Mouse (Mus musculus) frontal cortex, postnatal 14 days (tissue): ENCODE data around the gene Cadm3.

Experiments
- DNase-seq, 2 experiments: peaks; one replicate each; pipeline ENCODE4 v3.0.0; 2022; ENCODE audit warnings: low spot score in 2 of 2

Cadm3 gene

GRCm38 (mm10) chr1:173367356-173368046 is at the start of gene Cadm3:
Cadm3 (minus strand) TSS chr1:173367695.
- peak; percentile 53 to 72 for DNase-seq

- DNase-seq: no peak
Observed at GRCm38 (mm10) chr1:173414631-173415030, 47.1 kb upstream of the Cadm3 start.

- DNase-seq: no peak
Observed at GRCm38 (mm10) chr1:173411863-173412262, 44.4 kb upstream of the Cadm3 start.

DNA sequence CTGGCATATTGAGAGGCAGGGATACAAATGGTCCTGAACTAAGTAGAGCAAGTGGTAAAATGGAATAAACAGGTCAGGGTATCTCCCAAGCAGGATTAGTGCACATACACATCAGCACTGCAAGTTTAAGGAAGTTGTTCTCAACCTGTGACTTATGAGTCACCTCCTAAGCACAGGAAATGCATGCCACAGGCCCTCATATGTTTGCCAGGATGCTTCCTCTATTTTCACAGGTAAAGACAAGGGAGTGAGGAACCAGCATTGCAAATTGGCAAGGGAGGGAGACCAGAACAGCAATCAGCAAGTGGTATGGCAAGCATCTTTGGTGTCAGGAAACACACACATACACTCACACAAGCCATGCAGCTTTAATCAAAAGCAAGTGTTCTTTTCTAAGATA is 41.6 kb upstream of the Cadm3 start:
- DNase-seq: no peak

- DNase-seq: no peak
Observed at GRCm38 (mm10) chr1:173404696-173405309, 37.3 kb upstream of the Cadm3 start.

DNA sequence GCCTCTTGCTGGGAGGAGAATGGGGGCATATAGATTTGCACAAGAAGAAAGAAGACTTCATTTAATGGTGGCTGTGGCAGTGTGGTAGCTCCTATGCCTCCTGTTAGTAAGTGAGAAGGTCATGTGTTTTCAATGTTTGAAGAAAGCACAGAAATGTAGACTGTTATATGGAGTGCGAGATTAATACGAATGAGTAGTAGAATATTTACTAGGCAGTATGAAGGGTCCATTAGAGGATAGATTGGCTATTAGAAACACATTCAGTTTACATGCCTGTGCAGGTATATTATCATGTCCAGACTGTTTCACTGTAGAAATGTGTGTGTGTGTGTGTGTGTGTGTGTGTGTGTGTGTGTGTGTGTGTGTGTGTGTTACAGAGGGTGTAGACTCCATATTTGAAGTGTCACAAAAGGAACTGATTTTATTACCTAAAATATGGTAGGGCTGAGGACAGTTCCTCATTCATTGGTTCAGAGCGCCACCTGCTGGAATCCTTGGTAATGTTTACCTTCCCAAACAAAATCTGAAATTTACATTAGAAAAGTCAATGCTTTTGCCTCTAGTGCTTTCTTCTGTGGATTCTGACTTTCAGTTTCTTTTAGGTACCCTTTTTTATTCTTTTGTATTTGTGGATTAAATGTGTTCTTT is 31.0 kb upstream of the Cadm3 start:
- peak in 1 of 2 experiments; percentile 76 for DNase-seq

DNA sequence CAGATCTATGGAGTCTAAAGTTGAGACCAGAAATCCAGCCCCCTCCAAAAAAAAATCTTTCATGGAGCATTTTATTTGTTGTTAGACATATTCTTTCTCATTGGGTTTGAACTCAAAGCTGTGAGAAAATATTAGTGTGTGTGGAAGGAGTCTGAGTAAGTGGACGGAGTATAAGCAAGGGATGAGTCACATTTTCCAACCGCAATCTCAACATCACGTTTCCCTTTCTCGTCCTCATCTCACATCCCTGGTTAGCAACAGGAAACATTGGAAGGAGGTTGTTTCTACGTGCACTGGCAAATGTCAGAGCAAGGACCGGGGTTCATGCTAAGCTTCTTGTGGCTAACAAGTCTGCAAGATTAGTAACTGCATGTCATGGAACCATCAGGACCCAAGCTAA is 24.3 kb upstream of the Cadm3 start:
- no peak for DNase-seq

DNA sequence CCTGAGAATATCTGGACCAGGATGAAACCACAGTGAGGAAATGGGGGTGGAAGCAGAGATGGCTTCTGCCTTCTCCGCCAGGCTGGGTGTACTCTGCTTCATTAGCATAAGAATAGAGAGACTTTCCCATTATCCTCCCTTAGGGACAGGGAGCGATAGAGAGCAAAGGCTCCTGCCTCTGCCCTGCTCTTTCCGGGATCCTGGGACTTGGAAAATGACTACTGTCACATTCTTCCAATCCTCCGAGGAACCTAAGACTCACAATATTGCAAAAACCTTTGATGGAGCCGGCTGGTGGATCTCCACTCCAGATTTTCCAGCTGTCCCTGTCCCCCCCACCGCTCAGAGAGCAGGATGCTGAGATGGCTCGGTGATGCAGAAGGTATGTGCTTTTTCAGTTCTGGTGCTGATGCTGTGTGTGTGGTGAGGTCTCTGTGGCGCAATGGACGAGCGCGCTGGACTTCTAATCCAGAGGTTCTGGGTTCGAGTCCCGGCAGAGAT is 22.5 kb upstream of the Cadm3 start:
- DNase-seq: peak; percentile 92 to 95

DNA sequence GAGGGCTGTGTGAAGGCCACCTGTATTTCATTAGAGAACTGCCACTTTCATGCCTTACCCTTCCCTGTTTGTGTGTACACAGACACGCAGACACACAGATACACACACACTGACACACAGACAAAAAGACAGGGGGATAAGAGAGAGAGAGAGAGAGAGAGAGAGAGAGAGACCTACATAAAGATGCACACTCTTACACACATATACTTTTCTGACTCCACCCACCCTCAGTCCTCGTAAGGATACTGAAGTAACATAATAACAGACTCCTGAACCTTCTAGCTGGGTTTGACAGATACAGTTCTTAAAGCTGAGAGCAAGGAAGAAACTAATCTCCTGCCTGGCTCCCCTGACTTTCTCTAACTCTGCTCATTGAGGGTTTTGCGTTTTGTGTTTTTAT is 21.9 kb upstream of the Cadm3 start:
- DNase-seq: no peak

GRCm38 (mm10) chr1:173381436-173381835 is 13.9 kb upstream of the Cadm3 start:
- no peak for DNase-seq

GRCm38 (mm10) chr1:173377380-173378112 is 10.1 kb upstream of the Cadm3 start:
- peak; percentile 56 to 70 for DNase-seq

DNA sequence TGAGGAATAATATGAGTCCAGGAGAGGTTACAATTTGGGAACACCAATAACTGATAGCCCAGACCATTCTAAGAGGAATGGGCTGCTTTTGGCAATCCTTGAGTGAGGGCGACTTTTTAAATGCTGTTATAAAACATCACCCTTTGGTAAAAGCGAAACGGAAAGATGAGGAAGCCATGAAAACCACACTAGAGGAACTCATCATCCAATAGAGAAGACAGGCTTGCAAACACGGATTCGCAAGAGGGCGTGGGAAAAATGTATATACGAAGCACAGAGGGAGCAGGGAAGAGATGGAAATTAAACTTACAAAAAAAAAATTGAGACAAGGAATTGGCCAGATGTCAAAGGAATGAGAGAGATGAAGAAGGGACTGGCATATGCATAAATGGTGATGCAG is 6.5 kb upstream of the Cadm3 start:
- DNase-seq: no peak

DNA sequence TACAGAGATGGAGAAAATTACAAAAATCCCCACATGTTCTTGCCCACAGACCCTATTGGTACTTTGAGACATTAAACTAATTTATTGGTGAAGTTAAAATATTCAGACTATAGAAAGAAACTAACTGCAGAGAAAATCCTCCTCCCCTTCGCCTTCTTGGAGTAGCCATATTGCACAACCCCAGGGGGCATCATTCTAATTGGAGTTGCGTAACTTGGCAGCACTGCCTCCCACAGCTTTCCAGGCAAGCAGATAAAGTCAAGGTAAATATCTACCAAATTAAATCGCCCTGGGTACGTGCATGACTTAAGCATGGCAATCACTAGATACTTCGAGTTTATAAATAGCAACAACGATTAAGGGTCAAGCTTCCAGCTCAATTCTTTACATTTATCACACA is 4.1 kb upstream of the Cadm3 start:
- DNase-seq: no peak

- DNase-seq: no peak
Observed at GRCm38 (mm10) chr1:173370456-173370855, 3.0 kb upstream of the Cadm3 start.

- DNase-seq: no peak
Observed at GRCm38 (mm10) chr1:173369611-173370010, 2.1 kb upstream of the Cadm3 start.

DNA sequence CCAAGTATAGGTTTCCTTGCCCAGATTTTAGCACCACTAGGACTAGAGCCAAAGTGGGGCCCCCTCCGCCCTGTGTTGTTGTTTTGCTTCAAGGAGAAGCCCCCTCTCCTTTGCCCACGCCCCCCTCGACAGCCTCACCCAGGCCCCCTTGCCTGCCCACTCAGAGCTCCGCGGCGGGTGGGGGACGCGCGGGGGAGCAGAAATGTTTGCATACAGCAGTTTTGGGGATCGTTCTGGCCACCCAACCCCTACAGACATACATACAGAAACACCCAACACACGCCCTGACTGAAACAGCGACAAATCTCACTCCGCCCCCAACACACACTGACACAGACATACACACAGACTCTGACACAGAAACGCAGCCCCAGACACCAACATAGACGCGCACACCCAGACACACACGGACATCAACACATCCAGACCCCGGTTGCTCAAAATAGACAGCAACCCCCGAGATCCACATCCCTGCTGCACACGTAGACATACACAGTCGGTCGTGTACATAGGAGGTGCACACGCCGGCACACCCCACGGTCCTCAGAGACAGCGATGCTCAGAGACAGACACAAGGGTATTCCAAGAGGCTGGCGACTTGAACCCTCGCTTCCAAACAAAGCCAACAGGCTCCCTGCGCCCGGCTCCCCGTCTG is 667 bp downstream of the Cadm3 start:
- peak in 1 of 2 experiments; percentile 27 for DNase-seq

DNA sequence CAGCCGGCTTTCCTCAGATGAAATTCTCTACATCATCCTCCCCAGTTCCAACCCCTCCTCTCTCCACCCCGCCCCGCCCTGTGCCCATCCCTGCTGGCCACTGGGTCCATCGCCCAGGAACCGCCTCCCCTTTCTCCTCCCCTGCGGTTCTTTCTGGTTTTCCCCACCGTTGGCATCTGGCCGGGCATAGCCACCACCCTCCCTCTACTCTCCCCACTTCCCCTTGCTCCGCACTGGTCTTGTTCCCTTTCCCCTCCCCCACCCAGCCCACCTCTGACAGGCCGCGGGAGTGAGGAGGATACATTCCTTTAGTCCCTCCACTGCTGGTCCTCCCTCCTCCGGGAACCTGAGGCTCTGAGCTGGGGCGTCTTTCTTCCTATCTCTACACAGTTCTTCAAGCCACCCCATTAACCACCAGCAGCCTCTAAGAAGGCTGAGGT is 1.5 kb downstream of the Cadm3 start:
- DNase-seq: no peak

DNA sequence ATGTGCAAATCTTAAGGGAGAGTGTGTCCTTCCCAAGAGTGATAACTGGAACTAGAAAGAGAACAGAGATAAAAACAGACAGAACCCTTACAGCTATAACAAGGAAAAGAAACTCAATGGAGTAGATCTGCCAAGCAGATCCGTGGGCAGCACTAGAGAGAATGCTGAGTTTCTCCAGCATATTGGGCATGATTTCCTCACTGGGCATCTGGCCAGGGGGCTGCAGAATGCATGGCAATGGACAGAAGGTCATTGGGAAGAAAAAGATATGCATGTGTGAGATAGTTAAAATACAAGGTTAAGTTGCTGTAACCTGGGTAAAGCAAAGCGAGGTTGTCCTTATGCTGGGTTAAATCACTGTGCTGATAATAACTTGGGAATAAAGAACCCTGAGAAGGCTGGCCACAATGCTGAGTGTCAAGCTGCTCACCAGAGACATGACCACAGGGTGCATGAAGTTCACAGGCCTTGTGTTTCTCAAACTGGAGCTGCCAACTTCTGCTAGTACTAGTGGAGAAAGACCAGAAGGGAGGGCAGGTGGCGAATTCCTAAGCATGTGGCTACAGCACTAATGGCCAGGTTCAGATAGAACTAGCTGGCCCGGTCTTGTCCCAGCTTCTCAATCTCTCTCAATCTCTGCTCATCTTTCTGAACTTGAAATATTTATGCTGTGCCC is 3.2 kb downstream of the Cadm3 start:
- DNase-seq: no peak

DNA sequence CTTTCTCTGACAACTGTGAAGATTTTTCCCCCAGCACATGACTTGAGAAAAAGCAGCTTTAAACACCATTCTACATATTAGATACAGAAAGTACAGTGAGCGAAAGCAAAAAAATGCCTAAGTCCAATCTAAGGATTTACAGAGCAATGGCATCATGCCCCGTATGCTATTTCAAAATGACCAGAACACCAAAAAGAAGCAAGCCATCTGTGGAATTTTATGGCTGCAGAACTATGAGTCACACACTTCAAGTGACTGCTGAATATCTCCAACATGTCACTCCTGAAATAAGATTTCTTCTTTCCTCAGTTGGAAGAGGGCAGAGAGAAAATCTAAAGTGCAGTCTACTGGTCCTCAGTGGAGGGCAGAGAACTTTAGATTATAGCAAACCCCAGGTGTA is 4.1 kb downstream of the Cadm3 start:
- no peak for DNase-seq

GRCm38 (mm10) chr1:173361651-173362050 is 5.8 kb downstream of the Cadm3 start:
- no peak for DNase-seq
